Comparison of ENCODE assay signal across 10 mouse cellular contexts in genomic region chr3:122198966-122199381, GRCm38 (mm10). TPM values are rescaled to one million over a fixed set of nuclear protein-coding genes. Genes with fewer than 3 reads are reported as not detected.
DNase-seq lines count a peak whose midpoint lies in the region; ATAC-seq and TF ChIP-seq lines count a peak whose summit lies in the region.
"Had no signal": no experiment of that assay in that cellular context is flagged by ENCODE, and none has a peak within 500 bp of the region (broad histone marks: within the 10 kb centered on the region; RNA-seq: fewer than 3 reads in every experiment).

No protein-coding gene starts in this region.

- peak overlapping the region; percentile 64 for H3K27ac ChIP-seq in kidney, adult 2 months (ENCODE audit: insufficient read depth, low read depth, low read length)
- H3K27ac ChIP-seq in lung, embryonic 16.5 days (ENCODE audit: low read length): peak overlapping the region; percentile 89
- H3K27ac ChIP-seq in hindbrain, embryonic 12.5 days: no peak overlapping the region

- TF ChIP-seq CTCF in kidney, adult 2 months (conservative IDR thresholded peaks at IDR 0.05; ENCODE audit: insufficient read depth, insufficient read length, low read depth, low read length): no peak

- peaks cover 22% of the 10 kb centered on the region; the same call in 1 of the 2 replicates for H3K4me1 ChIP-seq in kidney, adult 2 months (ENCODE audit: control insufficient read depth, insufficient read depth, low read length)
- peaks cover 9% of the 10 kb centered on the region for H3K4me1 ChIP-seq in lung, embryonic 16.5 days (replicated peaks; ENCODE audit: control insufficient read depth, insufficient read depth, low read length)
- no peaks in the 10 kb centered on the region for H3K4me1 ChIP-seq in hindbrain, embryonic 12.5 days

- no peaks in the 10 kb centered on the region for H3K36me3 ChIP-seq in kidney, adult 2 months (ENCODE audit: control insufficient read depth, insufficient read depth, low read length)
- no peaks in the 10 kb centered on the region for H3K36me3 ChIP-seq in lung, embryonic 16.5 days (ENCODE audit: control insufficient read depth, insufficient read depth, low read length)
- H3K36me3 ChIP-seq in hindbrain, embryonic 12.5 days: no peaks in the 10 kb centered on the region
- H3K36me3 ChIP-seq: embryonic facial prominence, embryonic 15.5 days; G1E had no signal

- no peak overlapping the region for H3K9ac ChIP-seq in lung, embryonic 16.5 days (ENCODE audit: low read length)
- no peak overlapping the region for H3K9ac ChIP-seq in hindbrain, embryonic 12.5 days
- H3K9ac ChIP-seq: embryonic facial prominence, embryonic 15.5 days had no signal

- TF ChIP-seq POLR2A in kidney, adult 2 months (IDR thresholded peaks at IDR 0.05; ENCODE audit: low read depth, low read length): no peak

- no peaks in the 10 kb centered on the region for H3K9me3 ChIP-seq in lung, embryonic 16.5 days (ENCODE audit: control insufficient read depth, low read length)
- H3K9me3 ChIP-seq in hindbrain, embryonic 12.5 days (replicated peaks): no peaks in the 10 kb centered on the region
- H3K9me3 ChIP-seq: embryonic facial prominence, embryonic 15.5 days; G1E had no signal

- 30% methylated on average over 8 of the region's 8 CpGs for WGBS in kidney, adult 2 months
- WGBS in lung, embryonic 16.5 days: 21% methylated on average over 8 of the region's 8 CpGs
- WGBS in hindbrain, embryonic 12.5 days: 84% methylated on average over 8 of the region's 8 CpGs

- H3K4me2 ChIP-seq in lung, embryonic 16.5 days (ENCODE audit: low read depth, low read length): no peak overlapping the region
- H3K4me2 ChIP-seq in hindbrain, embryonic 12.5 days (replicated peaks): no peak overlapping the region
- H3K4me2 ChIP-seq: embryonic facial prominence, embryonic 15.5 days had no signal

- ATAC-seq in lung, embryonic 16.5 days (ENCODE audit: low read depth): peak; percentile 95
- ATAC-seq in hindbrain, embryonic 12.5 days (ENCODE audit: low FRiP score): no peak

- peak; percentile 2 for DNase-seq in gastrocnemius, adult 18-20 months (ENCODE audit: low spot score)
- DNase-seq in gastrocnemius, postnatal 10 days: no peak
- peak; percentile 88 for DNase-seq in adipocyte (ENCODE audit: low spot score)
- DNase-seq in kidney, adult 2 months: peak; percentile 92
- no peak for DNase-seq in left cerebral cortex, adult 18-20 months (ENCODE audit: low spot score in 2 of 2)
- DNase-seq in right cerebral cortex, postnatal 10 days (ENCODE audit: low spot score in 2 of 2): no peak

- H3K4me3 ChIP-seq in kidney, adult 2 months (ENCODE audit: insufficient read depth, low read depth, low read length): no peak overlapping the region
- H3K4me3 ChIP-seq in lung, embryonic 16.5 days (ENCODE audit: low read length): no peak overlapping the region
- H3K4me3 ChIP-seq in hindbrain, embryonic 12.5 days: no peak overlapping the region
- H3K4me3 ChIP-seq: embryonic facial prominence, embryonic 15.5 days had no signal

- H3K27me3 ChIP-seq in kidney, adult 2 months (replicated peaks; ENCODE audit: control insufficient read depth, insufficient read depth, low read length): no peaks in the 10 kb centered on the region
- no peaks in the 10 kb centered on the region for H3K27me3 ChIP-seq in lung, embryonic 16.5 days (ENCODE audit: control insufficient read depth, insufficient read depth, low read depth, low read length)
- no peaks in the 10 kb centered on the region for H3K27me3 ChIP-seq in hindbrain, embryonic 12.5 days
- H3K27me3 ChIP-seq: embryonic facial prominence, embryonic 15.5 days had no signal

RNA-seq across cellular contexts. Expression of gene Gclm, which starts 46.4 kb away (rescaled TPM):
- 10 to 100 TPM; 24.6 to 31.9 TPM for total RNA-seq in gastrocnemius, adult 18-20 months (2021)
- 10 to 100 TPM; 27.9 to 32.3 TPM for total RNA-seq in gastrocnemius, postnatal 10 days (2021)
- 227 and 313 TPM in 2 replicates for polyA plus RNA-seq in kidney, adult 2 months (2012; rRNA removed)
- polyA plus RNA-seq in lung, embryonic 16.5 days (2015; fragmentation: Nextera tagmentation; extraction: Ambion mirVana): 72.9 and 78.0 TPM in 2 replicates
- 10 to 100 TPM; 61.1 to 70.6 TPM for total RNA-seq in left cerebral cortex, adult 18-20 months (2021)
- 72.4 and 72.9 TPM in 2 replicates for polyA plus RNA-seq in hindbrain, embryonic 12.5 days (2016; fragmentation: Nextera tagmentation; extraction: Ambion mirVana)

Comparison
In these comparisons a context has a peak if more than half of its experiments do, and no peak if none do; other contexts are left out.
1. DNase-seq: peak in gastrocnemius, adult 18-20 months (single experiment), adipocyte (single experiment) and kidney, adult 2 months (single experiment); none in gastrocnemius, postnatal 10 days (single experiment), left cerebral cortex, adult 18-20 months (0 of 2) and right cerebral cortex, postnatal 10 days (0 of 2).